Mouse (Mus musculus) ES-E14 (cell line): ENCODE data around the gene Arhgap24. TPM values are rescaled to one million over a fixed set of nuclear protein-coding genes. Genes with fewer than 3 reads are reported as not detected.

Experiments used
- DNase-seq: peaks from one replicate; pipeline ENCODE4 v3.0.0-alpha.2; 2013; ENCODE audit warnings: low read depth, low spot score
- H3K27ac ChIP-seq: 2 replicates; pipeline ENCODE4 v1.5.1; 2012; ENCODE audit warnings: low read depth, mild to moderate bottlenecking, low read length, moderate library complexity, mixed read lengths; ENCODE audit not compliant: poor library complexity, insufficient read depth, severe bottlenecking
- H3K36me3 ChIP-seq: 2 replicates; pipeline ENCODE4 v1.6.1; 2012; ENCODE audit warnings: mild to moderate bottlenecking, low read length, moderate library complexity, mixed read lengths; ENCODE audit not compliant: control insufficient read depth, poor library complexity, insufficient read depth, severe bottlenecking
- H3K4me1 ChIP-seq, 2 experiments: fragments of 150-350 bp in 1 of 2; sonication (generic) in 1 of 2; 2 replicates each; pipeline ENCODE4 v1.6.1; 2012; ENCODE audit warnings: low read length in 2 of 2, mild to moderate bottlenecking in 1 of 2, mixed read lengths in 1 of 2; ENCODE audit not compliant: control insufficient read depth in 2 of 2, insufficient read depth in 2 of 2, poor library complexity in 1 of 2
- H3K4me3 ChIP-seq, 2 experiments: fragments of 150-350 bp in 1 of 2; sonication (generic) in 1 of 2; 2 replicates each; pipeline ENCODE4 v1.5.1; 2012; ENCODE audit warnings: low read length in 2 of 2, low read depth in 1 of 2, mild to moderate bottlenecking in 1 of 2, mixed read lengths in 1 of 2; ENCODE audit not compliant: insufficient read depth in 1 of 2, poor library complexity in 1 of 2, severe bottlenecking in 1 of 2
- H3K9ac ChIP-seq: 2 replicates; pipeline ENCODE4 v1.6.1; 2012; ENCODE audit warnings: low read depth, mild to moderate bottlenecking, low read length, mixed read lengths; ENCODE audit not compliant: poor library complexity, insufficient read depth, severe bottlenecking
- H3K9me3 ChIP-seq: fragments of 150-350 bp; sonication (generic); 2 replicates; pipeline ENCODE4 v1.6.1; 2012; ENCODE audit warnings: low read depth, mild to moderate bottlenecking, low read length; ENCODE audit not compliant: control insufficient read depth, insufficient read depth
- CHD2 ChIP-seq: IDR thresholded peaks from 2 replicates; pipeline ENCODE4 v1.6.1; 2014; ENCODE audit warnings: mild to moderate bottlenecking, low read depth, low read length, inconsistent platforms
- HCFC1 ChIP-seq: IDR thresholded peaks from 2 replicates; pipeline ENCODE4 v1.6.1; 2012; ENCODE audit warnings: low read length, inconsistent platforms, borderline replicate concordance; ENCODE audit not compliant: insufficient read depth
- MAFK ChIP-seq: IDR thresholded peaks from 2 replicates; pipeline ENCODE4 v1.6.1; 2014; ENCODE audit warnings: mild to moderate bottlenecking, low read depth, low read length, inconsistent platforms; ENCODE audit not compliant: insufficient read depth
- ZC3H11A ChIP-seq: IDR thresholded peaks from 2 replicates; pipeline ENCODE4 v1.6.1; 2012; ENCODE audit warnings: low read depth, mild to moderate bottlenecking, inconsistent platforms, low read length, borderline replicate concordance
- ZNF384 ChIP-seq: IDR thresholded peaks from 2 replicates; pipeline ENCODE4 v1.6.1; 2012; ENCODE audit warnings: low read depth, low read length, inconsistent platforms
- in situ Hi-C, 2 experiments: fragments of 600-800 bp; cut with MboI; formaldehyde crosslinking; loops; one replicate each; pipeline ENCODE4 v1.15.1; 2025; ENCODE audit warnings: low sequenced_read_pairs in 2 of 2, inconsistent platforms in 1 of 2; ENCODE audit not compliant: unreplicated experiment in 2 of 2
- total RNA-seq: library from RNA; depleted of rRNA; stranded (reverse); fragments of 300-350 nt; gene quantifications from 2 replicates; pipeline ENCODE4 v1.2.3, GENCODE M21; 2012

Gene Arhgap24
- total RNA-seq, 1 experiment: 0.89 TPM

DNA sequence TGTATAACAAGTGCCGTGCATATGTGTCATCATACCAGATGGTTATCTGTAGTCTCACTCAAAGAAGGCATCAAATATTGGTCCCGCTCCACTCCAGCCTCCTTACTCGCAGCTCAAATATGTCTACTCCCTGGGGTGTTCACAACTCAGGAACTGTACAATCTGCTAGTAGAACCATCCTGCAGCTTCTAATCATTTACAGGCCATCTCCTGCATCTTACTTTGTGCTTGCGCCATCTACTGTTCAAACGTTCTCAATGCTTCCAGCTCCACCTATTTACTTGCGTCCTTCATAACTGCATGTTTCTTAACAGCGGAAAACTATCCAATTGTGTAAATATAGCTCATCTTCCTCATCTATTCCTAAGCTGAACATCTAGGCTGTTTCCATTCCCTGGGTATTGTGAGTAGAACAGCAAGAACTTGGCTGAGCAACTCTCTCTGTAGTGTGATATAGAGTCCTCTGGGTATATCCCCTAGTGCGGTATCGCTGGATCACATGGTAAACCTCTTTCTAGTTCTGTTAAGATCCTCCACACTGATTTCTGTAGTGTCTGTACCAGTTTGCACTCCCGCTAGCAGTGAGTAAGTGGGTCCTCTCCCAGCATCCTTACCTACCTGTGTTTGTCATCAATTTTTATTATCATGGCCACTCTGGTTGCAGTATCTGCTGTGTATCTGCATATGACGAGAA lies 393.6 kb downstream of the Arhgap24 start:
- Histone ChIP-seq H3K9me3 (no peaks in the 10 kb centered on the region), H3K4me1 (no peaks in the 10 kb centered on the region), H3K36me3 (no peaks in the 10 kb centered on the region), H3K4me3 (no peak overlapping the region), H3K9ac (no peak overlapping the region), H3K27ac (no peak overlapping the region)
- TF ChIP-seq ZC3H11A (no peak), HCFC1 (no peak), ZNF384 (no peak), CHD2 (no peak), MAFK (no peak)
- in situ Hi-C loops: no loop called here
- peak; percentile 51 for DNase-seq

DNA sequence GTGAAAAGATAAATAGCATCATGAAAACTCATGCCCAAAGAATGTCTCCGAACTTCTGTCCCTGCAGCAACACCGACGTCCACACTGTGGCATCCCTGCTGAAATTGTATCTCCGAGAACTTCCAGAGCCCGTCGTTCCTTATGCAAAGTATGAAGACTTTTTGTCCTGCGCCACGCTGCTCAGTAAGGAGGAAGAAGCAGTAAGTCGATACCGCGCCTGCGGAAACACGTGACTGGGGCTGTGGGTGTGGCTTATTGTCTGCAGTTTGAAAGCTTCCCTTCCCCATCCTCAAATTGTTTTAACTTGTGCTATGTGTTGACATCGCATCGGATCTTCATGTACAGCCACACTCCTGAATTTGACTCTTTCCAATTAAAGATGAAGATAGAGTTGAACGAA lies 394.4 kb downstream of the Arhgap24 start:
- no peaks in the 10 kb centered on the region for H3K4me1 ChIP-seq
- no peaks in the 10 kb centered on the region for H3K9me3 ChIP-seq
- no peak overlapping the region for H3K4me3 ChIP-seq
- in situ Hi-C loops: no loop called here
- H3K27ac ChIP-seq: no peak overlapping the region
- no peak overlapping the region for H3K9ac ChIP-seq
- no peak for TF ChIP-seq CHD2
- TF ChIP-seq ZC3H11A: no peak
- TF ChIP-seq ZNF384: no peak
- no peak for TF ChIP-seq MAFK
- TF ChIP-seq HCFC1: no peak
- DNase-seq: peak; percentile 11
- H3K36me3 ChIP-seq: no peaks in the 10 kb centered on the region

DNA sequence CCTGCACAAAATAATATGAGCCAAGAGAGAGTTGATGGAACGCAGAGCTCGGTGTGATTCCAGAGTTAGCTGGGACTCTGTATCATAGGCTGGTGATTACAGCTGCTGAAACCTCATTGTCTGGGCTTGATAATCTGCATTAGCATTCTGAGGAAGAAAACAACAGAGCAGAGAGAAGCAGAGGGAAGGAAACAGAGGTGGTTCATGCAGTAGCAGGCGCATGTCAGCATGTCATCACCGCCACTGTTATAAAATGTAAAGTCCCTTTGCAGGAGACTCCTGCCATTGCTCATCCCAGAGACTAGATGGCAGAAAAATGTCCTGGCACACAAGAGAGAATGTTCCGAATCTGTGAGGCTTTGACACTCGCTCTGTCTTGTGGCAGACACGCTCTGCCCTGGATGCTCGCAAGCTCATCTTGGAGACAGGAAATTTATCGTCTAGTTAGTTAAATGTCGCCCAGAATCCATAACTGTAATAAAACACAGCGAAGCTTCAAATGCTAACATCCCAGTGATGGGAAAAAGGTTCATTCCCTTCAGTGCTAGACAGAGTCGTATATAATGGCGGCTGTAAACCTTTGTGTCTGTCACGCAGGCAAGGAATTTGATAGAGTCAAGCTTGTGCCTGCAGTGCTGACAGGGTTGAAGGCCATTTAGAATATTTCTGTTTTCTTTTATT lies 407.4 kb downstream of the Arhgap24 start:
- no peaks in the 10 kb centered on the region for H3K9me3 ChIP-seq
- in situ Hi-C loops: no loop called here
- H3K4me3 ChIP-seq: no peak overlapping the region
- no peaks in the 10 kb centered on the region for H3K36me3 ChIP-seq
- no peak for DNase-seq
- no peaks in the 10 kb centered on the region for H3K4me1 ChIP-seq
- no peak overlapping the region for H3K27ac ChIP-seq
- TF ChIP-seq ZC3H11A (no peak), CHD2 (no peak), MAFK (no peak), HCFC1 (no peak), ZNF384 (no peak)
- H3K9ac ChIP-seq: no peak overlapping the region

DNA sequence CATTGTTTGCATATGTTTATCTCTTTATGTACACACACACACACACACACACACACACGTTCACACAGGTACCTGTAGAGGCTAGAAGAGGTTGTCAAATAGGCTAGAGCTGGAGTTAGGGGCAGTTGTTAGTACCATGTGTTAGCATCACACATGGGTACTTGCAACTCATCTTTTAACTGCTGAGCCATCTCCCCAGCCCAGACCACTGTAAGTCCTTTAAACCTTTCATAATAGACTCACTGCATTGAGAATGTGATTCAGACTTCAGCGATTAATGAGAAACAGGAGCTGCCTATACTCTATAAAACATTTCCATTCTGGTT lies 407.9 kb downstream of the Arhgap24 start:
- no peak overlapping the region for H3K4me3 ChIP-seq
- H3K9ac ChIP-seq: no peak overlapping the region
- H3K36me3 ChIP-seq: no peaks in the 10 kb centered on the region
- H3K4me1 ChIP-seq: no peaks in the 10 kb centered on the region
- H3K27ac ChIP-seq: no peak overlapping the region
- DNase-seq: no peak
- H3K9me3 ChIP-seq: no peaks in the 10 kb centered on the region
- TF ChIP-seq ZNF384 (no peak), ZC3H11A (no peak), HCFC1 (no peak), CHD2 (no peak), MAFK (no peak)
- in situ Hi-C loops: no loop called here

DNA sequence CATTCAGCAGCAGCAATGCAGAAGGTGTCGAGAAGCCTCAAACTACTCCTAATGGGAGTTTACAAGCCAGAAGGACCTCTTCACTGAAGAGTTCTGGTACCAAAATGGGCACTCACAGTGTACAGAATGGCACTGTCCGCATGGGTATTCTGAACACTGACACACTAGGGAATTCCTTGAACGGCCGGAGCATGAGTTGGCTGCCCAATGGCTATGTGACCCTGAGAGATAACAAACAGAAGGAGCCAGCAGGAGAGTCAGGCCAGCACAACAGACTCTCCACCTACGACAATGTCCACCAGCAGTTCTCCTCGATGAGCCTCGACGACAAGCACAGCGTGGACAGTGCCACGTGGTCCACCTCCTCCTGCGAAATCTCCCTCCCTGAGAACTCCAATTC lies 411.0 kb downstream of the Arhgap24 start:
- H3K9me3 ChIP-seq: no peaks in the 10 kb centered on the region
- no peaks in the 10 kb centered on the region for H3K4me1 ChIP-seq
- DNase-seq: no peak
- no peak overlapping the region for H3K9ac ChIP-seq
- in situ Hi-C loops: no loop called here
- no peak for TF ChIP-seq CHD2
- TF ChIP-seq ZNF384: no peak
- TF ChIP-seq HCFC1: no peak
- TF ChIP-seq MAFK: no peak
- H3K36me3 ChIP-seq: no peaks in the 10 kb centered on the region
- no peak overlapping the region for H3K4me3 ChIP-seq
- H3K27ac ChIP-seq: no peak overlapping the region
